Mouse (Mus musculus) forebrain, embryonic 11.5 days (tissue): ENCODE measurements at regions not wholly inside any gene's neighbourhood (a gene's known extent, or its start where the extent isn't known, plus 50 kb on each side); places are given as distances from the start of the nearest gene placed in this dataset.

Experiments
- ATAC-seq: fragments of 200-750 bp; cut with Nextera tagmentation; replicated peaks from 2 replicates; pipeline ENCODE4 v1.8.0; 2017; ENCODE audit warnings: moderate TSS enrichment; ENCODE audit not compliant: low FRiP score
- DNase-seq: peaks from one replicate; pipeline ENCODE4 v3.0.0-alpha.2; 2017; ENCODE audit warnings: low spot score
- H3K27ac ChIP-seq: fragments of 300-500 bp; sonication (generic); 2 replicates; pipeline ENCODE4 v1.5.1; 2014; ENCODE audit warnings: low read depth, low read length
- H3K27me3 ChIP-seq: fragments of 300-500 bp; sonication (generic); 2 replicates; pipeline ENCODE4 v1.6.1; 2014; ENCODE audit warnings: mild to moderate bottlenecking, low read length, mixed read lengths; ENCODE audit not compliant: control insufficient read depth, insufficient read depth
- H3K36me3 ChIP-seq: fragments of 300-500 bp; sonication (generic); 2 replicates; pipeline ENCODE4 v1.6.1; 2014; ENCODE audit warnings: mild to moderate bottlenecking, low read length, moderate library complexity, mixed read lengths; ENCODE audit not compliant: control insufficient read depth, insufficient read depth
- H3K4me1 ChIP-seq: fragments of 300-500 bp; sonication (generic); replicated peaks from 2 replicates; pipeline ENCODE4 v1.6.1; 2014; ENCODE audit warnings: low read length, mixed read lengths; ENCODE audit not compliant: control insufficient read depth, insufficient read depth
- H3K4me2 ChIP-seq: fragments of 300-500 bp; sonication (generic); 2 replicates; pipeline ENCODE4 v1.6.1; 2014; ENCODE audit warnings: low read depth, mild to moderate bottlenecking, low read length, moderate library complexity, mixed read lengths; ENCODE audit not compliant: severe bottlenecking
- H3K4me3 ChIP-seq: fragments of 300-500 bp; sonication (generic); 2 replicates; pipeline ENCODE4 v1.5.1; 2014; ENCODE audit warnings: low read depth, low read length
- H3K9ac ChIP-seq: fragments of 300-500 bp; sonication (generic); 2 replicates; pipeline ENCODE4 v1.6.1; 2014; ENCODE audit warnings: low read length
- H3K9me3 ChIP-seq: fragments of 300-500 bp; sonication (generic); 2 replicates; pipeline ENCODE4 v1.6.1; 2016; ENCODE audit warnings: low read length, mixed read lengths; ENCODE audit not compliant: control insufficient read depth
- WGBS: fragments of 180-500 bp; shearing (Covaris S2); extraction: QIAGEN DNeasy Blood & Tissue Kit; methylation state at CpG from one replicate; pipeline ENCODE4 v1.1.7; 2014; 5-methylcytosine and 5-hydroxymethylcytosine counted together

- DNase-seq (no peak), ATAC-seq (no peak)
- H3K9ac ChIP-seq = no peak overlapping the region
- no peak overlapping the region for H3K27ac ChIP-seq
- H3K36me3 ChIP-seq = no peaks in the 10 kb centered on the region
- 89% methylated on average over 4 of the region's 4 CpGs for WGBS
- no peaks in the 10 kb centered on the region for H3K9me3 ChIP-seq
- H3K4me1 ChIP-seq = no peaks in the 10 kb centered on the region
- no peak overlapping the region for H3K4me3 ChIP-seq
- no peaks in the 10 kb centered on the region for H3K27me3 ChIP-seq
- H3K4me2 ChIP-seq = no peak overlapping the region
Observed at GRCm38 (mm10) chr3:76014766-76015165, 58.0 kb upstream of the Golim4 start.

GRCm38 (mm10) chr3:76008564-76009183 lies 51.9 kb upstream of the Golim4 start:
- Histone ChIP-seq H3K27ac (no peak overlapping the region), H3K9ac (no peak overlapping the region), H3K4me1 (no peaks in the 10 kb centered on the region), H3K27me3 (no peaks in the 10 kb centered on the region), H3K4me3 (no peak overlapping the region), H3K36me3 (no peaks in the 10 kb centered on the region), H3K9me3 (no peaks in the 10 kb centered on the region), H3K4me2 (no peak overlapping the region)
- WGBS = 35% methylated on average over 3 of the region's 3 CpGs
- no peak for DNase-seq
- ATAC-seq = peak; percentile 84
